Mouse (Mus musculus) embryonic facial prominence, embryonic 14.5 days (tissue): ENCODE measurements around the gene Tulp2. TPM values are rescaled to one million over a fixed set of nuclear protein-coding genes. Genes with fewer than 3 reads are reported as not detected.

Experiments used
- ATAC-seq: fragments of 200-750 bp; cut with Nextera tagmentation; 2 replicates; pipeline ENCODE4 v1.8.0; 2017; ENCODE audit warnings: low read depth, moderate number of reproducible peaks, moderate TSS enrichment
- DNase-seq: peaks from one replicate; pipeline ENCODE4 v3.0.0-alpha.2; 2015; ENCODE audit warnings: low spot score
- H3K27ac ChIP-seq: fragments of 300-500 bp; sonication (generic); replicated peaks from 2 replicates; pipeline ENCODE4 v1.5.1; 2014; ENCODE audit warnings: low read depth, mild to moderate bottlenecking, low read length, moderate library complexity
- H3K27me3 ChIP-seq: fragments of 300-500 bp; sonication (generic); replicated peaks from 2 replicates; pipeline ENCODE4 v1.6.1; 2014; ENCODE audit warnings: low read length; ENCODE audit not compliant: control insufficient read depth, insufficient read depth
- H3K36me3 ChIP-seq: fragments of 300-500 bp; sonication (generic); 2 replicates; pipeline ENCODE4 v1.6.1; 2014; ENCODE audit warnings: low read length, mixed read lengths; ENCODE audit not compliant: control insufficient read depth, insufficient read depth
- H3K4me1 ChIP-seq: fragments of 300-500 bp; sonication (generic); 2 replicates; pipeline ENCODE4 v1.6.1; 2014; ENCODE audit warnings: antibody characterized with exemption, low read length; ENCODE audit not compliant: control insufficient read depth, insufficient read depth
- H3K4me2 ChIP-seq: fragments of 300-500 bp; sonication (generic); 2 replicates; pipeline ENCODE4 v1.6.1; 2014; ENCODE audit warnings: low read depth, mild to moderate bottlenecking, low read length, moderate library complexity, mixed read lengths
- H3K4me3 ChIP-seq: fragments of 300-500 bp; sonication (generic); 2 replicates; pipeline ENCODE4 v1.5.1; 2014; ENCODE audit warnings: low read depth, mild to moderate bottlenecking, low read length
- H3K9ac ChIP-seq: fragments of 300-500 bp; sonication (generic); 2 replicates; pipeline ENCODE4 v1.6.1; 2014; ENCODE audit warnings: low read depth, mild to moderate bottlenecking, low read length, moderate library complexity, mixed read lengths
- H3K9me3 ChIP-seq: fragments of 300-500 bp; sonication (generic); 2 replicates; pipeline ENCODE4 v1.6.1; 2016; ENCODE audit warnings: low read length; ENCODE audit not compliant: control insufficient read depth
- WGBS: fragments of 180-500 bp; shearing (Covaris S2); extraction: QIAGEN DNeasy Blood & Tissue Kit; methylation state at CpG from one replicate; pipeline ENCODE4 v1.1.7; 2014; 5-methylcytosine and 5-hydroxymethylcytosine counted together
- polyA plus RNA-seq: library from polyadenylated mRNA; unstranded; fragments of >200 nt; fragmentation: Nextera tagmentation; extraction: Ambion mirVana; gene quantifications from 2 replicates; pipeline ENCODE4 v1.2.1, GENCODE M21; 2014

Tulp2 gene
- polyA plus RNA-seq, 1 experiment from 2014 or later = 1.2 TPM

GRCm38 (mm10) chr7:45554744-45555143 is 73.1 kb downstream of the Tulp2 start, which contains the start of gene Hsd17b14:
Gene Hsd17b14, plus strand, starts transcription at chr7:45554893.
- DNase-seq (no peak), ATAC-seq (no peak)
- Histone ChIP-seq H3K9me3 (no peaks in the 10 kb centered on the region), H3K4me3 (no peak within 1 kb of the TSS), H3K4me1 (no peaks in the 10 kb centered on the region), H3K36me3 (no peaks in the 10 kb centered on the region), H3K27ac (no peak within 1 kb of the TSS), H3K4me2 (no peak within 1 kb of the TSS), H3K27me3 (no peaks in the 10 kb centered on the region), H3K9ac (peak within 1 kb of the TSS; percentile 48)
- WGBS = 15% methylated on average over 8 of the region's 8 CpGs

DNA sequence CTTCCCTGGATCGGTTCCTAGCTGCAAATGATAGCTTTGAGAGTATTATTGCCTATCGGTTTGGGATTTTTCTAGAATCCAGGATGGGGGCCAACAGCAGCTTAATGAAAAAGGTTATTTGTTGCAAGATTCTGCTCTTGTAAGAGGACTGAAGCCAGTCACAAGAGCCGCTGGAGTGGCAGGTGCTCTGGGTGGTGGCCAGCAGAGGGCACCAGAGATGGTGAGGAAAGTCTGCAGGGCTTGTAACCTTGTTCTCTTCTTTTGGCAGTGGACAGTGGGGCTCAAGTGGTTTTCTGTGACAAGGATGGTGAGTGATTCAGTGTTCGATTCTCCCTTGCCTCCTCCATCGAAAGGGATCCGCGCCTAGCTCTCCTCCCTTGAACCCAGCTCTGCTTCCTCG is 74.1 kb downstream of the Tulp2 start:
- no peaks in the 10 kb centered on the region for H3K4me1 ChIP-seq
- no peaks in the 10 kb centered on the region for H3K9me3 ChIP-seq
- H3K27ac ChIP-seq = no peak overlapping the region
- H3K9ac ChIP-seq = no peak overlapping the region; the same call in 1 of the 2 replicates
- H3K4me3 ChIP-seq = no peak overlapping the region
- DNase-seq = peak; percentile 72
- no peaks in the 10 kb centered on the region for H3K27me3 ChIP-seq
- no peak overlapping the region for H3K4me2 ChIP-seq
- 26% methylated on average over 8 of the region's 8 CpGs for WGBS
- ATAC-seq = peak; percentile 41; the same call in 1 of the 2 replicates
- no peaks in the 10 kb centered on the region for H3K36me3 ChIP-seq

- Histone ChIP-seq H3K27me3 (no peaks in the 10 kb centered on the region), H3K4me1 (peaks cover 6% of the 10 kb centered on the region), H3K27ac (no peak overlapping the region), H3K36me3 (no peaks in the 10 kb centered on the region), H3K4me3 (no peak overlapping the region), H3K9me3 (no peaks in the 10 kb centered on the region), H3K4me2 (no peak overlapping the region), H3K9ac (no peak overlapping the region)
- 43% methylated on average over 6 of the region's 6 CpGs for WGBS
- ATAC-seq = no peak
- no peak for DNase-seq
Measured at GRCm38 (mm10) chr7:45558907-45559306, 77.2 kb downstream of the Tulp2 start.

DNA sequence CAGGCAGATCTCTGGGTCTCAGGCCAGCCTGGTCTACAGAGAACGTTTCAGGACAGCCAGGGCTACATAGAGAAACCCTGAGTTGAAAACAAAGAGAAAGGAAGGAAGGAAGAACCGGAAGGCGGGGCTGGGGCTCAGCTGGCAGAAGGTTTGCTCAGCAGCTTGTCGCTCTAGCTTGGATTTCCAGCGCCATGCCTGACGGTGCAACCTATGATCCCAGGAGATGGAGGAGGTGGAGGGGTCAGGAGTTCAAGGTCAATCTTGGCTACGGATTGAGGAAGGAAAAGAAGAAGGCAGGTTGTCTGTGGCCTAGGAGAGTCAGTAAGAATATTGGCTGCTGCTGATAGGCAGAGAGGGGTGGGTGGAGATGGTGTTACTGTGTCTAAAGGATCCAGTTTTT is 78.6 kb downstream of the Tulp2 start:
- Histone ChIP-seq H3K36me3 (no peaks in the 10 kb centered on the region), H3K9me3 (no peaks in the 10 kb centered on the region), H3K27me3 (no peaks in the 10 kb centered on the region), H3K27ac (no peak overlapping the region), H3K4me3 (no peak overlapping the region), H3K4me2 (no peak overlapping the region), H3K9ac (no peak overlapping the region), H3K4me1 (peaks cover 6% of the 10 kb centered on the region)
- ATAC-seq (no peak), DNase-seq (no peak)
- WGBS = 83% methylated on average over 7 of the region's 7 CpGs

DNA sequence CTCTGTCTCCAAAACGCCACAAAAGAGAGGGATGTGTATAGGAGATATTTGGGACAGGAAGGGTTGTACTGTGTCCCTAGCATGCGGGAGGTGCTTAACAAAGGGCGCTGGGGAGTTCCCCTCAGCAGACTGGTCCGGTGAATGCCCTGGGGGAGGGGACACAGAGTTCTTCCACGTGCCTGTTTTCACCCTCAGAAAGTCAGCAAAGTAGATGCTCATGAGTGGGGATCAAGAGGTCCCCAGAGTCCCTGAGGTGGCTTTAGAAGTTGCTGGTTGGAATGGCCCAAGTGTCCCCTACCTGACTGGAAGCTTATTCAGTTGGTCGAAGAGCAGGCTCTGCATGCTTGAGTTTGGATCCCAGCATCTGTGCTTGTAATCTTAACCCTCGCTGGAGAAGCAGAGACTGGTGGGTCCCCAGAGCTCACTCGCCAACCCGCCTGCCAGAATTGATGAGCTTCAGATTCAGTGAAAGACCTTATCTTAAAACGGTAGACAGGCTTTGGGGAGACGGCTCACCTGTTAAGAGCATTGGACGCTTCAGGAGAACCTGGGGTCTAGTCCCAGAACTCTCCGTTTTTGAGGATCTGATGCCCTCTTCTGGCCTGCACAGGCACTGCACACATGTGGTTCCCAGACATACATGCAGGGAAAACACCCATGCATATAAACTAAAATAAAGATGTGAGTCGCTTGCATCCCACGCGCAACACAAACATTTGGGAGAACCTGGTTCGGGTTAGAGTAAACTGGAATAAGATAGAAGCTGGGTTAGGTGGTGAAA is 79.4 kb downstream of the Tulp2 start:
- Histone ChIP-seq H3K4me2 (0 out of 2 replicates have a peak overlapping the region, but pooled peaks have one; percentile 20), H3K9ac (peak overlapping the region; percentile 45; the same call in 1 of the 2 replicates), H3K4me1 (peaks cover 6% of the 10 kb centered on the region), H3K36me3 (no peaks in the 10 kb centered on the region), H3K4me3 (no peak overlapping the region), H3K27ac (no peak overlapping the region), H3K9me3 (no peaks in the 10 kb centered on the region), H3K27me3 (no peaks in the 10 kb centered on the region)
- WGBS = 19% methylated on average over 17 of the region's 17 CpGs
- DNase-seq = peak; percentile 80
- ATAC-seq = peak; percentile 79

DNA sequence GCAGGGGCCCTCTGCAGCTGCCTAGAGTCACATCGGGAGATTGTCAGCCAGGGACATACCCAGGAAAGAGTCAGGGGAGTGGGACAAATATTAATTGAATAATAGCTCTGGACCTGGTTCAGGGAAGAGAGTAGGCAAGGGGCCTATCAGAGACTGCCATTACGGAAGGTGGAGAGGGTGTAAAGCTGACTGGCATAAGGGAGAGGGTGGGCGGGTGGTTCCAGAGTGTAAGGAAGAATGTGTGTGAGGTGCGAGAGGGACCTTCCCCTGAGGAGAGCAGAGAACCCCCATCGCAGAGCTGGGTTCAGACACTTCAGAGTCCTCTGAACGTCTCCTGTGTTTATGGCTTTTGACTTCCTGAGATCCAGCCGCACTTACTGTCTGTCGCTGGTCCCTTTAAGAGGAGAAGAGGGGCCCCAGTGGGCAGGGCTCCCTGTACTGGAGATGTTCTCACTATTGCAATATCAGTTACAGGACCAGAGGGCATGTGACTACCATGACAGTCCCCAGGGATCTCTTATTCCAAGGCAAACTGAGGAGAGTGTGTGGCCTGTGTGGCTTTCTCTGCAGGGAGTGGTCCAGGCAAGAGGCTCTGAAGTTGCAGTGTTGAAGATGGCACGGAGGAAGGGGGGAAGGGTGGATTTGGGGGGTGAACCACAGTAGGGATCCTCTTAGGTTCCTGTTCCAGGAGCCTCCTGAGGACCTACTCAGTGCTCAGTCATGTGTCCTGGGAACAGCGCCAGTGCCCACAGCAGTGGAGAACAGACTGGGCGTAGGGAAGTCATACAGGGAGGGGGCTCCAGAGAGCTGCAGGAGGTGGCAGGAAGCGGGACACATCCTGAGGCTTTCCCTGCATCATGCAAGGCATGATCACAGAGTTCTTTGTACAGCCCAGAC is 80.2 kb downstream of the Tulp2 start:
- no peak overlapping the region for H3K4me3 ChIP-seq
- ATAC-seq (peak; percentile 69), DNase-seq (peak; percentile 68)
- H3K27me3 ChIP-seq = no peaks in the 10 kb centered on the region
- no peaks in the 10 kb centered on the region for H3K9me3 ChIP-seq
- H3K9ac ChIP-seq = peak overlapping the region; percentile 45; the same call in 1 of the 2 replicates
- no peaks in the 10 kb centered on the region for H3K36me3 ChIP-seq
- WGBS = 33% methylated on average over 11 of the region's 12 CpGs
- no peak overlapping the region; the same call in 1 of the 2 replicates for H3K27ac ChIP-seq
- H3K4me2 ChIP-seq = 0 out of 2 replicates have a peak overlapping the region, but pooled peaks have one; percentile 20
- H3K4me1 ChIP-seq = peaks cover 6% of the 10 kb centered on the region

- DNase-seq = peak; percentile 17
- peaks cover 18% of the 10 kb centered on the region for H3K4me1 ChIP-seq
- H3K27me3 ChIP-seq = no peaks in the 10 kb centered on the region
- ATAC-seq = no peak
- no peak overlapping the region for H3K4me2 ChIP-seq
- no peaks in the 10 kb centered on the region for H3K9me3 ChIP-seq
- no peak overlapping the region for H3K9ac ChIP-seq
- no peaks in the 10 kb centered on the region for H3K36me3 ChIP-seq
- 77% methylated on average over 2 of the region's 2 CpGs for WGBS
- no peak overlapping the region for H3K4me3 ChIP-seq
- no peak overlapping the region for H3K27ac ChIP-seq
Measured at GRCm38 (mm10) chr7:45564811-45565210, 83.1 kb downstream of the Tulp2 start.

GRCm38 (mm10) chr7:45565446-45565845 is 83.8 kb downstream of the Tulp2 start:
- no peaks in the 10 kb centered on the region for H3K9me3 ChIP-seq
- no peaks in the 10 kb centered on the region for H3K27me3 ChIP-seq
- DNase-seq = no peak
- no peak overlapping the region for H3K9ac ChIP-seq
- no peak overlapping the region for H3K4me3 ChIP-seq
- WGBS = 87% methylated on average over 9 of the region's 9 CpGs
- ATAC-seq = no peak
- no peak overlapping the region for H3K27ac ChIP-seq
- peaks cover 18% of the 10 kb centered on the region for H3K4me1 ChIP-seq
- H3K4me2 ChIP-seq = no peak overlapping the region
- H3K36me3 ChIP-seq = no peaks in the 10 kb centered on the region
